Mouse (Mus musculus) mouse trophoblast stem cell (cell line): ENCODE results near the gene Olfr1271.
"Not testable (repeated sequence)": the region's sequence is repeated elsewhere in the genome, so short reads cannot be mapped to it uniquely, and the experiment has no call there.

Experiments used
- in situ Hi-C, 2 experiments: fragments of 300-500 bp; cut with MseI, MboI; formaldehyde crosslinking; loops; 2 replicates in 1 of 2; 3 replicates in 1 of 2; pipeline ENCODE4 v1.15.1; 2025

Gene Olfr1271

DNA sequence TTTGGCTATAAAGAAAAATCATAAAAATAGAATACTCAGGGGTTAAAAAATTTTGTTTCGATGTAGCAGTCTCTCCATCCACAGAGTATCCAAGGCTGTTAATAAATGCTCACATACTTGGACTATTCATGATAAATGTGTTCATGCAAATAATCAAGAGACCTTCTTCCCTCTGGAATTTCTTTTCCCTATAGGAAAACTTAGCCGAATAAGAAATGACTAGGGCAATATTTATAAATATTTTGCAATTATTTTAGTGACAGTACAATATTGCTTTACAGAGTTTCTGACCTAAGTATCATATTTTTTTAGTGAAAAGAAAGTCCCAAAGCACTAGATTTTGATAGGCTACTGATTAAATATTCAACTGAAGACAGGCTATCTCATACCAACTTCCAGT is at the start of gene Olfr1271:
Gene Olfr1271, minus strand, starts transcription at position 101 of the 400 bp plus-strand sequence.
- in situ Hi-C loops: no loop called here

DNA sequence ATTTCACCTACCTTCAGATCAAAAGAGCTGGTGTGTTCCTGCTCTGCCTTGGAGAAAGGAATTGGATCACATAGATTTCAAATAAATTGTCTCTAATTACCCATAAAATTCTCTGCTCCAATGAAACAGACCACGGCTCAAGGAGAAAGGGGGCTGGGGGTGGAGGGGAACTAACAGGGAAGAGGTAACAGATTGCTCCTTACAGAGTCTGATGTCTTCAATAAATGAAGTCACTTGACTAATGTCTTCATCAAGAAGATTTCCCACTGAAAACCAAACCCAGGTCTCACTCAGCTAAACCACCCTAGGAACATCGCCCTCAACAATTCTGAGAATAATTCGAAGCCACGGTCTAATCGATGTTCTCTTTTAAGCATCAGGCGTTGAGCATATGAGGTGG is 21.9 kb upstream of the Olfr1271 start, which contains the start of gene Olfr1272:
Gene Olfr1272, minus strand, starts transcription at position 101 of the 400 bp plus-strand sequence.
- in situ Hi-C loops: no loop called here

DNA sequence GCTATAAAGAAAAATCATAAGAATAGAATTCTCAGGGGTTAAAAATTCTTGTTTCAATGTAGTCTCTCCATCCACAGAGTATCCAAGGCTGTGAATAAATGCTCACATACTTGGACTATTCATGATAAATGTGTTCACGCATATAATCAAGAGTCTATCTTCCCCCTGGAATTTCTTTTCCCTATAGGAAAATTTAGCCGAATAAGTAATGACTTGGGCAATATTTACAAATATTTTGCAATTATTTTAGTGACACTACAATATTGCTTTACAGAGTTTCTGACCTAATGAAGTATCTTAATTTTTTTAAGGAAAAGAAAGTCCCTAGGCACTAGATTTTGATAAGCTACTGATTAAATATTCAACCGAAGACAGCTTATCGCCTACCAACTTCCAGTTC is 13.3 kb downstream of the Olfr1271 start, which contains the start of gene Olfr142:
Gene Olfr142, minus strand, starts transcription at position 101 of the 400 bp plus-strand sequence.
- in situ Hi-C loops: no loop called here

GRCm38 (mm10) chr2:90224393-90224792 is 46.4 kb downstream of the Olfr1271 start, which contains the start of gene Olfr1506:
TSS of gene Olfr1506 (minus strand) at chr2:90224493.
- in situ Hi-C loops: not testable (repeated sequence)
